Mouse (Mus musculus) limb, embryonic 13.5 days (tissue): ENCODE measurements around the gene Polr1e. TPM values are rescaled to one million over a fixed set of nuclear protein-coding genes. Genes with fewer than 3 reads are reported as not detected.
A peak's percentile ranks its signal among the peaks of the same experiment; 100 is the strongest.
"Not testable (repeated sequence)": the region's sequence is repeated elsewhere in the genome, so short reads cannot be mapped to it uniquely, and the experiment has no call there.

Experiments used
- ATAC-seq: fragments of 200-750 bp; cut with Nextera tagmentation; 2 replicates; pipeline ENCODE4 v1.8.0; 2017; ENCODE audit warnings: low read depth, moderate number of reproducible peaks, moderate TSS enrichment; ENCODE audit not compliant: low FRiP score
- H3K27ac ChIP-seq: fragments of 300-500 bp; sonication (generic); 2 replicates; pipeline ENCODE4 v1.5.1; 2015; ENCODE audit warnings: inconsistent platforms, mild to moderate bottlenecking, moderate library complexity
- H3K27me3 ChIP-seq: fragments of 300-500 bp; sonication (generic); 2 replicates; pipeline ENCODE4 v1.6.1; 2015; ENCODE audit warnings: mild to moderate bottlenecking, inconsistent platforms
- H3K36me3 ChIP-seq: fragments of 300-500 bp; sonication (generic); 2 replicates; pipeline ENCODE4 v1.6.1; 2015; ENCODE audit warnings: inconsistent platforms, mild to moderate bottlenecking, moderate library complexity
- H3K4me1 ChIP-seq: fragments of 300-500 bp; sonication (generic); 2 replicates; pipeline ENCODE4 v1.6.1; 2015; ENCODE audit warnings: inconsistent platforms
- H3K4me2 ChIP-seq: fragments of 300-500 bp; sonication (generic); replicated peaks from 2 replicates; pipeline ENCODE4 v1.6.1; 2015; ENCODE audit warnings: inconsistent platforms, mild to moderate bottlenecking, moderate library complexity
- H3K4me3 ChIP-seq: fragments of 300-500 bp; sonication (generic); 2 replicates; pipeline ENCODE4 v1.5.1; 2015; ENCODE audit warnings: moderate library complexity, mild to moderate bottlenecking, inconsistent platforms
- H3K9ac ChIP-seq: fragments of 300-500 bp; sonication (generic); 2 replicates; pipeline ENCODE4 v1.6.1; 2015; ENCODE audit warnings: mild to moderate bottlenecking, inconsistent platforms
- H3K9me3 ChIP-seq: fragments of 300-500 bp; sonication (generic); 2 replicates; pipeline ENCODE4 v1.6.1; 2016; ENCODE audit warnings: inconsistent platforms
- WGBS: fragments of 180-500 bp; shearing (Covaris S2); methylation state at CpG from one replicate; pipeline ENCODE4 v1.1.7; 2015; 5-methylcytosine and 5-hydroxymethylcytosine counted together
- polyA plus RNA-seq: library from polyadenylated mRNA; unstranded; fragments of >200 nt; fragmentation: Nextera tagmentation; extraction: Ambion mirVana; gene quantifications from 2 replicates; pipeline ENCODE4 v1.2.1, GENCODE M21; 2015

The Polr1e gene
- polyA plus RNA-seq, 1 experiment from 2014 or later: 43.9 TPM

GRCm38 (mm10) chr4:45067742-45068141 is 49.4 kb downstream of the Polr1e start:
- 84% methylated on average over 4 of the region's 4 CpGs for WGBS
- Histone ChIP-seq H3K4me1 (peaks cover 9% of the 10 kb centered on the region), H3K36me3 (peaks cover 6% of the 10 kb centered on the region; the same call in 1 of the 2 replicates), H3K9me3 (no peaks in the 10 kb centered on the region), H3K4me2 (no peak overlapping the region), H3K27ac (no peak overlapping the region), H3K9ac (no peak overlapping the region), H3K27me3 (no peaks in the 10 kb centered on the region), H3K4me3 (no peak overlapping the region)
- 0 out of 2 replicates have a peak, but pooled peaks have one; percentile 24 for ATAC-seq

GRCm38 (mm10) chr4:45072261-45072973 is 54.0 kb downstream of the Polr1e start:
- Histone ChIP-seq H3K4me3 (no peak overlapping the region), H3K36me3 (peaks cover 6% of the 10 kb centered on the region; the same call in 1 of the 2 replicates), H3K4me1 (peaks cover 21% of the 10 kb centered on the region), H3K9me3 (no peaks in the 10 kb centered on the region), H3K4me2 (no peak overlapping the region), H3K27me3 (no peaks in the 10 kb centered on the region), H3K27ac (no peak overlapping the region), H3K9ac (no peak overlapping the region)
- ATAC-seq: no peak
- 69% methylated on average over 15 of the region's 15 CpGs for WGBS

GRCm38 (mm10) chr4:45073544-45073943 is 55.2 kb downstream of the Polr1e start:
- H3K4me3 ChIP-seq: no peak overlapping the region
- ATAC-seq: no peak
- no peak overlapping the region for H3K27ac ChIP-seq
- no peaks in the 10 kb centered on the region for H3K9me3 ChIP-seq
- peaks cover 21% of the 10 kb centered on the region for H3K4me1 ChIP-seq
- H3K36me3 ChIP-seq: peaks cover 12% of the 10 kb centered on the region
- H3K9ac ChIP-seq: no peak overlapping the region
- no peak overlapping the region for H3K4me2 ChIP-seq
- 61% methylated on average over 6 of the region's 6 CpGs for WGBS
- no peaks in the 10 kb centered on the region for H3K27me3 ChIP-seq

GRCm38 (mm10) chr4:45081041-45081440 is 62.7 kb downstream of the Polr1e start:
- not testable (repeated sequence) for H3K4me2 ChIP-seq, H3K27ac ChIP-seq, ATAC-seq, H3K4me3 ChIP-seq, H3K9me3 ChIP-seq, H3K27me3 ChIP-seq, H3K9ac ChIP-seq
- H3K36me3 ChIP-seq: peaks cover 15% of the 10 kb centered on the region
- H3K4me1 ChIP-seq: peaks cover 24% of the 10 kb centered on the region
- 92% methylated on average over 4 of the region's 4 CpGs for WGBS

GRCm38 (mm10) chr4:45082951-45083350 is 64.6 kb downstream of the Polr1e start:
- peak overlapping the region; percentile 76 for H3K4me2 ChIP-seq
- peaks cover 13% of the 10 kb centered on the region for H3K36me3 ChIP-seq
- H3K27me3 ChIP-seq: no peaks in the 10 kb centered on the region
- peak overlapping the region; percentile 91 for H3K4me3 ChIP-seq
- no peak overlapping the region for H3K27ac ChIP-seq
- ATAC-seq: no peak
- WGBS: 70% methylated on average over 9 of the region's 9 CpGs
- H3K9ac ChIP-seq: 0 out of 2 replicates have a peak overlapping the region, but pooled peaks have one; percentile 96
- peaks cover 24% of the 10 kb centered on the region for H3K4me1 ChIP-seq
- no peaks in the 10 kb centered on the region for H3K9me3 ChIP-seq

- H3K4me1 ChIP-seq: peaks cover 24% of the 10 kb centered on the region
- H3K9ac ChIP-seq: peak overlapping the region; percentile 96
- WGBS: 3% methylated on average over 8 of the region's 8 CpGs
- H3K9me3 ChIP-seq: no peaks in the 10 kb centered on the region
- H3K4me2 ChIP-seq: peak overlapping the region; percentile 76
- H3K36me3 ChIP-seq: peaks cover 9% of the 10 kb centered on the region
- ATAC-seq: no peak
- no peaks in the 10 kb centered on the region for H3K27me3 ChIP-seq
- peak overlapping the region; percentile 91 for H3K4me3 ChIP-seq
- no peak overlapping the region for H3K27ac ChIP-seq
Measured at GRCm38 (mm10) chr4:45083487-45083886, 65.1 kb downstream of the Polr1e start.

- Histone ChIP-seq H3K4me1 (peaks cover 24% of the 10 kb centered on the region), H3K27ac (peak within 1 kb of the TSS; percentile 79), H3K27me3 (no peaks in the 10 kb centered on the region), H3K9ac (peak within 1 kb of the TSS; percentile 96), H3K9me3 (no peaks in the 10 kb centered on the region), H3K4me3 (peak within 1 kb of the TSS; percentile 91), H3K4me2 (peak within 1 kb of the TSS; percentile 76), H3K36me3 (peaks cover 2% of the 10 kb centered on the region; the same call in 1 of the 2 replicates)
- under 1% methylated on average over 65 of the region's 77 CpGs for WGBS
- ATAC-seq: peak; percentile 93
Measured at GRCm38 (mm10) chr4:45084021-45084894, 65.9 kb downstream of the Polr1e start, which contains the start of gene Fbxo10. Gene Fbxo10 (minus strand): TSS chr4:45084604.

- peak overlapping the region; percentile 79 for H3K27ac ChIP-seq
- 36% methylated on average over 8 of the region's 8 CpGs for WGBS
- no peaks in the 10 kb centered on the region for H3K27me3 ChIP-seq
- H3K36me3 ChIP-seq: no peaks in the 10 kb centered on the region
- peak overlapping the region; percentile 91 for H3K4me3 ChIP-seq
- ATAC-seq: peak; percentile 9; the same call in 1 of the 2 replicates
- peaks cover 24% of the 10 kb centered on the region for H3K4me1 ChIP-seq
- H3K9me3 ChIP-seq: no peaks in the 10 kb centered on the region
- H3K9ac ChIP-seq: peak overlapping the region; percentile 48; the same call in 1 of the 2 replicates
- peak overlapping the region; percentile 76 for H3K4me2 ChIP-seq
Measured at GRCm38 (mm10) chr4:45084895-45085290, 66.5 kb downstream of the Polr1e start.

Other genes with a start within 250 kb of the Polr1e start
- 58.2 TPM in 2 replicates for gene Grhpr, start 37.2 kb upstream of the Polr1e start, polyA plus RNA-seq
- gene Zbtb5, start 6.2 kb upstream of the Polr1e start, polyA plus RNA-seq: 30.2 and 30.6 TPM in 2 replicates
- gene Fbxo10, start 66.0 kb downstream of the Polr1e start, polyA plus RNA-seq: 17.9 and 19.2 TPM in 2 replicates
- gene Tomm5, start 89.5 kb downstream of the Polr1e start, polyA plus RNA-seq: 213 and 223 TPM in 2 replicates
- 2.8 and 4.6 TPM in 2 replicates for gene Frmpd1, start 166.3 kb downstream of the Polr1e start, polyA plus RNA-seq